Mouse (Mus musculus) lung, postnatal 0 days (tissue): ENCODE data around the gene Gpsm3. TPM values are rescaled to one million over a fixed set of nuclear protein-coding genes. Genes with fewer than 3 reads are reported as not detected.

Experiments used
- ATAC-seq: fragments of 200-750 bp; cut with Nextera tagmentation; 2 replicates; pipeline ENCODE4 v1.8.0; 2017; ENCODE audit warnings: moderate library complexity
- DNase-seq: peaks from one replicate; pipeline ENCODE4 v3.0.0-alpha.2; 2016; ENCODE audit warnings: low spot score
- H3K27ac ChIP-seq: fragments of 300-500 bp; sonication (generic); 2 replicates; pipeline ENCODE4 v1.5.1; 2014; ENCODE audit warnings: antibody characterized with exemption, mild to moderate bottlenecking, low read length, mixed read lengths
- H3K27me3 ChIP-seq: fragments of 300-500 bp; sonication (generic); replicated peaks from 2 replicates; pipeline ENCODE4 v1.6.1; 2014; ENCODE audit warnings: low read length, mixed read lengths; ENCODE audit not compliant: insufficient read depth
- H3K36me3 ChIP-seq: fragments of 300-500 bp; sonication (generic); 2 replicates; pipeline ENCODE4 v1.6.1; 2014; ENCODE audit warnings: low read length, mixed read lengths; ENCODE audit not compliant: insufficient read depth
- H3K4me1 ChIP-seq: fragments of 300-500 bp; sonication (generic); 2 replicates; pipeline ENCODE4 v1.6.1; 2014; ENCODE audit warnings: antibody characterized with exemption, low read depth, low read length, mixed read lengths; ENCODE audit not compliant: insufficient read depth
- H3K4me2 ChIP-seq: fragments of 300-500 bp; sonication (generic); replicated peaks from 2 replicates; pipeline ENCODE4 v1.6.1; 2014; ENCODE audit warnings: low read depth, mild to moderate bottlenecking, low read length, moderate library complexity, mixed read lengths
- H3K4me3 ChIP-seq: fragments of 300-500 bp; sonication (generic); 2 replicates; pipeline ENCODE4 v1.5.1; 2014; ENCODE audit warnings: low read depth, low read length
- H3K9ac ChIP-seq: fragments of 300-500 bp; sonication (generic); replicated peaks from 2 replicates; pipeline ENCODE4 v1.6.1; 2014; ENCODE audit warnings: low read depth, mild to moderate bottlenecking
- H3K9me3 ChIP-seq: fragments of 300-500 bp; sonication (generic); 2 replicates; pipeline ENCODE4 v1.6.1; 2016; ENCODE audit warnings: low read length, mixed read lengths
- CTCF ChIP-seq: IDR thresholded peaks from 2 replicates; pipeline ENCODE4 v1.5.1; 2016; ENCODE audit warnings: antibody characterized with exemption, mild to moderate bottlenecking
- EP300 ChIP-seq: IDR thresholded peaks from 2 replicates; pipeline ENCODE4 v1.6.1; 2016; ENCODE audit warnings: antibody characterized with exemption, mild to moderate bottlenecking, control low read depth
- WGBS: fragments of 180-500 bp; shearing (Covaris S2); extraction: QIAGEN DNeasy Blood & Tissue Kit; methylation state at CpG from one replicate; pipeline ENCODE4 v1.1.7; 2014; 5-methylcytosine and 5-hydroxymethylcytosine counted together
- polyA plus RNA-seq: library from polyadenylated mRNA; unstranded; fragments of >200 nt; fragmentation: Nextera tagmentation; extraction: Ambion mirVana; gene quantifications from 2 replicates; pipeline ENCODE4 v1.2.1, GENCODE M21; 2015

Gene Gpsm3
- polyA plus RNA-seq, 1 experiment from 2014 or later: 41.0 TPM

DNA sequence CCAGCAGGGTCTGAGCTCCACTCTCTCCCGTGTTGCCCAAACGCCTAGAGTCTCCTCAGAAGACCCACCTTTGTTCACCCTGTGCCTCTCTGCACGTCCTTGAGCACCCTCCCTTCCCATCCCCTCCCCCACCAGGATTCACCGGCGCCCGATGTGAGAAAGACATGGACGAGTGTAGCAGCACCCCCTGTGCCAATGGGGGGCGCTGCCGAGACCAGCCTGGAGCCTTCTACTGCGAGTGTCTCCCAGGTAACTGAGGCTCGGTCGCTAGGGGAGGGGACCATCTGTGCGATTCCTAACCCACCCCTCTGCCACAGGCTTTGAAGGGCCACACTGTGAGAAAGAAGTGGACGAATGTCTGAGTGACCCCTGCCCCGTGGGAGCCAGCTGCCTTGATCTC, 17.2 kb upstream of the Gpsm3 start:
- Histone ChIP-seq H3K4me3 (no peak overlapping the region), H3K36me3 (no peaks in the 10 kb centered on the region), H3K9me3 (no peaks in the 10 kb centered on the region), H3K27me3 (no peaks in the 10 kb centered on the region), H3K27ac (no peak overlapping the region), H3K9ac (no peak overlapping the region), H3K4me2 (no peak overlapping the region), H3K4me1 (no peaks in the 10 kb centered on the region)
- TF ChIP-seq CTCF (peak; percentile 39; the same call in 1 of the 2 replicates), EP300 (no peak)
- ATAC-seq (no peak; the same call in 1 of the 2 replicates), DNase-seq (no peak)
- 25% methylated on average over 15 of the region's 15 CpGs for WGBS

GRCm38 (mm10) chr17:34576577-34576976, 13.0 kb upstream of the Gpsm3 start:
- DNase-seq: no peak
- Histone ChIP-seq H3K9me3 (no peaks in the 10 kb centered on the region), H3K4me1 (no peaks in the 10 kb centered on the region), H3K36me3 (no peaks in the 10 kb centered on the region), H3K4me2 (no peak overlapping the region), H3K27ac (no peak overlapping the region), H3K9ac (no peak overlapping the region), H3K4me3 (no peak overlapping the region), H3K27me3 (no peaks in the 10 kb centered on the region)
- TF ChIP-seq EP300 (no peak), CTCF (no peak)
- no peak for ATAC-seq
- WGBS: 46% methylated on average over 5 of the region's 5 CpGs

- no peaks in the 10 kb centered on the region for H3K27me3 ChIP-seq
- DNase-seq: no peak
- no peak overlapping the region for H3K4me3 ChIP-seq
- 91% methylated on average over 3 of the region's 3 CpGs for WGBS
- no peaks in the 10 kb centered on the region for H3K36me3 ChIP-seq
- H3K9ac ChIP-seq: no peak overlapping the region
- no peak overlapping the region for H3K4me2 ChIP-seq
- TF ChIP-seq EP300 (no peak), CTCF (no peak)
- no peaks in the 10 kb centered on the region for H3K9me3 ChIP-seq
- H3K27ac ChIP-seq: no peak overlapping the region
- ATAC-seq: no peak
- H3K4me1 ChIP-seq: no peaks in the 10 kb centered on the region
These were observed 11.5 kb upstream of the Gpsm3 start for GRCm38 (mm10) chr17:34578070-34578469.

DNA sequence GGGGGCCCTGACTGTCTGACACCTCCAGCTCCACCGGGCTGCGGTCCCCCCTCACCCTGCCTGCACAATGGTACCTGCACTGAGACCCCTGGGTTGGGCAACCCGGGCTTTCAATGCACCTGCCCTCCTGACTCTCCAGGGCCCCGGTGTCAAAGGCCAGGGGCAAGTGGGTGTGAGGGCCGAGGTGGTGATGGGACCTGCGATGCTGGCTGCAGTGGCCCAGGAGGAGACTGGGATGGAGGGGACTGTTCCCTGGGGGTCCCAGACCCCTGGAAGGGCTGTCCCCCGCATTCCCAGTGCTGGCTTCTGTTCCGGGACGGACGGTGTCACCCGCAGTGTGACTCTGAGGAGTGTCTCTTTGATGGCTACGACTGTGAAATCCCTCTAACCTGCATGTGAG, 7.1 kb upstream of the Gpsm3 start:
- WGBS: 80% methylated on average over 12 of the region's 12 CpGs
- no peak overlapping the region for H3K9ac ChIP-seq
- no peak overlapping the region for H3K4me3 ChIP-seq
- ATAC-seq (no peak), DNase-seq (no peak)
- H3K27me3 ChIP-seq: no peaks in the 10 kb centered on the region
- no peaks in the 10 kb centered on the region for H3K36me3 ChIP-seq
- H3K4me2 ChIP-seq: no peak overlapping the region
- H3K27ac ChIP-seq: no peak overlapping the region
- H3K4me1 ChIP-seq: 0 out of 2 replicates have a peak, but pooled peaks cover 4% of the 10 kb centered on the region
- no peak for TF ChIP-seq EP300
- H3K9me3 ChIP-seq: no peaks in the 10 kb centered on the region

GRCm38 (mm10) chr17:34583397-34583796, 6.2 kb upstream of the Gpsm3 start:
- WGBS: 50% methylated on average over 7 of the region's 7 CpGs
- H3K9ac ChIP-seq: no peak overlapping the region
- TF ChIP-seq CTCF: no peak
- TF ChIP-seq EP300: no peak

GRCm38 (mm10) chr17:34583819-34584218, 5.8 kb upstream of the Gpsm3 start:
- Histone ChIP-seq H3K9ac (no peak overlapping the region), H3K27ac (no peak overlapping the region), H3K27me3 (no peaks in the 10 kb centered on the region), H3K9me3 (no peaks in the 10 kb centered on the region), H3K4me2 (no peak overlapping the region), H3K36me3 (no peaks in the 10 kb centered on the region), H3K4me1 (peaks cover 13% of the 10 kb centered on the region; the same call in 1 of the 2 replicates), H3K4me3 (no peak overlapping the region)
- no peak for TF ChIP-seq EP300
- 97% methylated on average over 8 of the region's 8 CpGs for WGBS
- DNase-seq (no peak), ATAC-seq (no peak)

More at GRCm38 (mm10) chr17:34583397-34583796, 6.2 kb upstream of the Gpsm3 start:
- Histone ChIP-seq H3K27me3 (no peaks in the 10 kb centered on the region), H3K27ac (no peak overlapping the region), H3K9me3 (no peaks in the 10 kb centered on the region), H3K36me3 (no peaks in the 10 kb centered on the region), H3K4me3 (no peak overlapping the region), H3K4me2 (no peak overlapping the region), H3K4me1 (peaks cover 8% of the 10 kb centered on the region; the same call in 1 of the 2 replicates)
- DNase-seq: peak; percentile 58
- ATAC-seq: no peak; the same call in 1 of the 2 replicates

GRCm38 (mm10) chr17:34585121-34585520, 4.5 kb upstream of the Gpsm3 start:
- DNase-seq (no peak), ATAC-seq (no peak)
- H3K27me3 ChIP-seq: no peaks in the 10 kb centered on the region
- TF ChIP-seq CTCF: no peak
- no peak for TF ChIP-seq EP300
- no peaks in the 10 kb centered on the region for H3K9me3 ChIP-seq
- H3K4me1 ChIP-seq: peaks cover 22% of the 10 kb centered on the region; the same call in 1 of the 2 replicates
- no peak overlapping the region for H3K4me2 ChIP-seq
- H3K36me3 ChIP-seq: no peaks in the 10 kb centered on the region
- H3K9ac ChIP-seq: no peak overlapping the region
- no peak overlapping the region for H3K4me3 ChIP-seq
- WGBS: 90% methylated on average over 8 of the region's 8 CpGs
- H3K27ac ChIP-seq: no peak overlapping the region
